Mouse (Mus musculus): ENCODE results near the gene Gm9821. TPM values are rescaled to one million over a fixed set of nuclear protein-coding genes. Genes with fewer than 3 reads are reported as not detected.

Gm9821 gene
- polyA plus RNA-seq, 1 experiment from 2014 or later, result 1.7 TPM

- H3K4me2 ChIP-seq, result peak overlapping the region; percentile 90
- H3K27ac ChIP-seq, result peak overlapping the region; percentile 87
- H3K36me3 ChIP-seq, result no peaks in the 10 kb centered on the region
- H3K27me3 ChIP-seq, result no peaks in the 10 kb centered on the region
- peaks cover 59% of the 10 kb centered on the region for H3K4me1 ChIP-seq (replicated peaks)
- H3K9ac ChIP-seq, result peak overlapping the region; percentile 96
- H3K9me3 ChIP-seq (replicated peaks), result no peaks in the 10 kb centered on the region
- H3K4me3 ChIP-seq, result peak overlapping the region; percentile 93
- ATAC-seq (replicated peaks; ENCODE audit: insufficient number of reproducible peaks, insufficient read depth, low FRiP score, low read depth), result peak; percentile 89
- under 1% methylated on average over 57 of the region's 57 CpGs for WGBS
Observed at GRCm38 (mm10) chr2:91963443-91963932, 18.0 kb downstream of the Gm9821 start.

DNA sequence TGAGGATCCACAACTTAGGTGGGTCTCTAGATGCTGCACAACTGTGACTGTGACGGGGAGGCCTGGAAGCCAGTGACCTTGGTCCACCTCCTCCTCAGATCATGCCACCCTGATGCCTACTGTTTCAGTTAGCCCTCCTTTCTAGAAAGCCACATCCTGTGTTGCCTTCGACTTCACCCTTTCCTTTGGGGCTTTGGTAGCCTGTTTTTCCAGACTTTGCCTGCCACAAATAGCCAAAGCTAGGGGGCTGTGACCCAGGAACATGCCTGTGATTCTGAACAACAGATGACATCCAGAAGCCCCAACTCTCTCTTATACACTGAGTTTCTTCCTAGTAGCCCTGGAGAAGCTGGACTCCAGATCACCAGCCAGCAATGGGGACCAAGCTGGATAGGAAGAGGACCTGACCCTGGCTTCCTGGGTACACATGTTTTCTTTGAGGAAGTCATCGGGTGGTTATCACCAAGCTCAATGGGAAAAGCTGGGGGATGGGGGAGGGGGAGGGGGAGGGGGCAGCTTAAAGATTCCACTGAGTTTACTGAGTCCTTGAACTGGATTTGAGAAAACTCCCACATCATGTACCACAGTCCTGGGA lies 19.2 kb downstream of the Gm9821 start:
- peak overlapping the region; percentile 76 for H3K27ac ChIP-seq
- peak overlapping the region; percentile 90 for H3K4me2 ChIP-seq
- peak overlapping the region; percentile 93 for H3K4me3 ChIP-seq
- no peaks in the 10 kb centered on the region for H3K9me3 ChIP-seq (replicated peaks)
- peak overlapping the region; percentile 39; the same call in 1 of the 2 replicates for H3K9ac ChIP-seq
- whole genome bisulfite sequencing, result 61% methylated on average over 3 of the region's 3 CpGs
- no peak for ATAC-seq (replicated peaks; ENCODE audit: insufficient number of reproducible peaks, insufficient read depth, low FRiP score, low read depth)
- no peaks in the 10 kb centered on the region for H3K27me3 ChIP-seq
- peaks cover 47% of the 10 kb centered on the region for H3K4me1 ChIP-seq (replicated peaks)
- H3K36me3 ChIP-seq, result no peaks in the 10 kb centered on the region

DNA sequence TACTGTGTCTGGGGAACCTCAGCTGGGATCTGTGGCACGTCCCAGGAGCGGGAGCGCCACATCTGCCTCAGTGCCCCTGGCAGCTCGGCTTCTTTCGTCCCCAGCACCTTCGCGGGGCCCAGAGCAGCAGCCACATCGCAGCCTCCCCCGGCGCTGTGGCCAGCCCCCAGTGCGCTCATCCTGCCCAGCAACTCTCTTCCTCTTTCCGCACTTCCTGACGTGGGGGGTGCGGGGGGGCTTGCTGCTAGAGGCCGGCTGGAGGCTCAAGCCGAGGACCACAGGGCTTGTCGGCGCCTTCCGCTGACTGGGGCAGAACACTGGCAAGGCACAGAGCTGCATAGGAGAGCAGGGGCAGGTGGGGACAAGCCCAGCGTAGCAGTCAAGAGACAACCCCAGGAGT lies 19.9 kb downstream of the Gm9821 start:
- Histone ChIP-seq H3K9ac (peak overlapping the region; percentile 39), H3K9me3 (replicated peaks) (no peaks in the 10 kb centered on the region), H3K27me3 (no peaks in the 10 kb centered on the region), H3K4me3 (peak overlapping the region; percentile 93), H3K27ac (peak overlapping the region; percentile 76), H3K36me3 (no peaks in the 10 kb centered on the region), H3K4me2 (peak overlapping the region; percentile 90), H3K4me1 (replicated peaks) (peaks cover 47% of the 10 kb centered on the region)
- ATAC-seq (replicated peaks; ENCODE audit: insufficient number of reproducible peaks, insufficient read depth, low FRiP score, low read depth), result no peak
- 9% methylated on average over 20 of the region's 20 CpGs for WGBS

GRCm38 (mm10) chr2:91966367-91966766 lies 20.9 kb downstream of the Gm9821 start:
- ATAC-seq (replicated peaks; ENCODE audit: insufficient number of reproducible peaks, insufficient read depth, low FRiP score, low read depth), result no peak
- Histone ChIP-seq H3K4me1 (replicated peaks) (peaks cover 52% of the 10 kb centered on the region), H3K4me2 (no peak overlapping the region), H3K27me3 (no peaks in the 10 kb centered on the region), H3K27ac (no peak overlapping the region), H3K9ac (no peak overlapping the region), H3K4me3 (no peak overlapping the region), H3K9me3 (replicated peaks) (no peaks in the 10 kb centered on the region), H3K36me3 (no peaks in the 10 kb centered on the region)
- WGBS, result 69% methylated on average over 5 of the region's 5 CpGs

DNA sequence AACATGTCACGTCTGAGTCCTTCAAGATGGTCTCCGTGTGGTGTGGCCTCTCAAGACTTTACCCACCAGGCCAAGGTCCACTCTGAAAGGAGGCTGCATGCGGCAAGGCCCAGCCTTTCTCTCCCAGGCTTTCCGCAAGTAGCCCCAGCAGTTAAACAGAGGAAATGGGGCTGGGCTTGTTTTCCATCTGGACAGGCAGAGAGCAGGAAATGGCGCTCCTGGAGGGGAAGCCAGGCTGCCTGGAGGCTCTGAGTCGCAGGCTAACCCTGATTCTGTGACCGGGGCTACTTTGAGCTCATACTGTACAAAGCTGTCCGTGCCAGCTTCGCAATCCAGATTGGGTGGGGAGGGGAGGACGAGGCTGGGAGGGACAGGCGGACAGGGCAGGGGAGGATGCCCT lies 22.5 kb downstream of the Gm9821 start:
- no peak for ATAC-seq (replicated peaks; ENCODE audit: insufficient number of reproducible peaks, insufficient read depth, low FRiP score, low read depth)
- Histone ChIP-seq H3K27ac (peak overlapping the region; percentile 73), H3K27me3 (no peaks in the 10 kb centered on the region), H3K36me3 (no peaks in the 10 kb centered on the region), H3K4me3 (no peak overlapping the region), H3K4me1 (replicated peaks) (peaks cover 49% of the 10 kb centered on the region), H3K9ac (no peak overlapping the region), H3K9me3 (replicated peaks) (no peaks in the 10 kb centered on the region), H3K4me2 (no peak overlapping the region)
- 56% methylated on average over 11 of the region's 11 CpGs for WGBS

- ATAC-seq (replicated peaks; ENCODE audit: insufficient number of reproducible peaks, insufficient read depth, low FRiP score, low read depth), result peak; percentile 55
- peak overlapping the region; percentile 52 for H3K4me2 ChIP-seq
- H3K27me3 ChIP-seq, result peaks cover 28% of the 10 kb centered on the region
- 0 out of 2 replicates have a peak overlapping the region, but pooled peaks have one; percentile 15 for H3K9ac ChIP-seq
- H3K4me1 ChIP-seq (replicated peaks), result peaks cover 45% of the 10 kb centered on the region
- peak overlapping the region; percentile 91 for H3K27ac ChIP-seq
- peak overlapping the region; percentile 19 for H3K4me3 ChIP-seq
- H3K9me3 ChIP-seq (replicated peaks), result no peaks in the 10 kb centered on the region
- H3K36me3 ChIP-seq, result no peaks in the 10 kb centered on the region
- WGBS, result 14% methylated on average over 21 of the region's 21 CpGs
Observed at GRCm38 (mm10) chr2:91971231-91972097, 26.0 kb downstream of the Gm9821 start.

GRCm38 (mm10) chr2:91972121-91972566 lies 26.6 kb downstream of the Gm9821 start:
- H3K27me3 ChIP-seq, result peaks cover 34% of the 10 kb centered on the region
- H3K4me1 ChIP-seq (replicated peaks), result peaks cover 43% of the 10 kb centered on the region
- no peaks in the 10 kb centered on the region for H3K36me3 ChIP-seq
- ATAC-seq (replicated peaks; ENCODE audit: insufficient number of reproducible peaks, insufficient read depth, low FRiP score, low read depth), result no peak
- peak overlapping the region; percentile 91 for H3K27ac ChIP-seq
- H3K9ac ChIP-seq, result no peak overlapping the region
- WGBS, result 30% methylated on average over 13 of the region's 13 CpGs
- no peaks in the 10 kb centered on the region for H3K9me3 ChIP-seq (replicated peaks)
- no peak overlapping the region for H3K4me3 ChIP-seq
- peak overlapping the region; percentile 52 for H3K4me2 ChIP-seq

DNA sequence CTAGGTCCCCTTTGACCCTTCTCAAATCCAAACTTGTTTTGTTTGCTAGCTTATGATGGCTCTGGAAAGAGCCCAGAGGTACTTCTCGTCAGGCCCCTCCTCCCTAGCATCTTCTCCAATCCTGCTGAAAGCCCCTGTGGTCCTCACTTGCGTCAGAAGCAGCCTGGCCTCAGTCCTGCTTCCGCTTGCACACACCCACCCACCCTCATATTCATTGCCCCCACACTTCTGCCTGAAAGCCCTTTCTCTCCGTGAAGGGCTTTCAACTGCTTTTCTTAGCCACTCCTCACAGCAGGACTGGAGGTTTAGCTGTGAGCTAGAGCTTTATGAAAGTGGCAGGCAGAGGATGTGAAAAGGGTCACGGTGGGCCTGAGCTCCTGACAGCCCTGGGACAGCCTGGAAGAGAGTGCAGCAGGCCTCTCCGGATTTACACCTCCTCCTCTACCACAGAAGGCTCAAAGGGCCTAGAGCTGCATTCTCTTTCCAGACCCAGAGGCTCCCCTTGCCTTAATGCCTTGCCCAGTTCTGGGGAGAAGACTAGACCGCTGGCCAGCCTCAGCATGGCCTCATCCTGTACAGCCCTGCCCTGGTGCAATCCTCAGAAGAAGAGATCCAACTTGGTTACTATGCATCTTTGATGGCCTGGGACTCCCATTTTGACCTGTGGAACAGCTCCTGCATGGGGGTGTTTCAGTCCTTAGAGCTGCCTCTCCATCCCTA lies 28.1 kb downstream of the Gm9821 start:
- Histone ChIP-seq H3K4me1 (replicated peaks) (peaks cover 46% of the 10 kb centered on the region), H3K4me2 (no peak overlapping the region), H3K36me3 (no peaks in the 10 kb centered on the region), H3K4me3 (no peak overlapping the region), H3K27ac (no peak overlapping the region), H3K27me3 (peaks cover 35% of the 10 kb centered on the region), H3K9ac (no peak overlapping the region), H3K9me3 (replicated peaks) (no peaks in the 10 kb centered on the region)
- ATAC-seq (replicated peaks; ENCODE audit: insufficient number of reproducible peaks, insufficient read depth, low FRiP score, low read depth), result no peak
- 62% methylated on average over 7 of the region's 7 CpGs for WGBS

GRCm38 (mm10) chr2:91975581-91976541 lies 30.4 kb downstream of the Gm9821 start, which contains the start of gene Dgkz:
Gene Dgkz, minus strand, starts transcription at chr2:91975864.
- Histone ChIP-seq H3K36me3 (no peaks in the 10 kb centered on the region), H3K9ac (peak within 1 kb of the TSS; percentile 49), H3K4me1 (replicated peaks) (peaks cover 47% of the 10 kb centered on the region), H3K4me3 (peak within 1 kb of the TSS; percentile 51), H3K9me3 (replicated peaks) (no peaks in the 10 kb centered on the region), H3K27ac (no peak within 1 kb of the TSS), H3K27me3 (peaks cover 35% of the 10 kb centered on the region), H3K4me2 (peak within 1 kb of the TSS; percentile 83)
- 1% methylated on average over 79 of the region's 79 CpGs for WGBS
- ATAC-seq (replicated peaks; ENCODE audit: insufficient number of reproducible peaks, insufficient read depth, low FRiP score, low read depth), result no peak

GRCm38 (mm10) chr2:91977960-91978359 lies 32.5 kb downstream of the Gm9821 start:
- Histone ChIP-seq H3K36me3 (no peaks in the 10 kb centered on the region), H3K4me3 (no peak overlapping the region), H3K27ac (peak overlapping the region; percentile 78), H3K9ac (no peak overlapping the region), H3K27me3 (peaks cover 35% of the 10 kb centered on the region), H3K9me3 (replicated peaks) (no peaks in the 10 kb centered on the region), H3K4me1 (replicated peaks) (peaks cover 30% of the 10 kb centered on the region), H3K4me2 (no peak overlapping the region)
- ATAC-seq (replicated peaks; ENCODE audit: insufficient number of reproducible peaks, insufficient read depth, low FRiP score, low read depth), result no peak
- 59% methylated on average over 4 of the region's 4 CpGs for WGBS
